Mouse (Mus musculus): ENCODE measurements around the gene Kat2b.
"Not testable (repeated sequence)": the region's sequence is repeated elsewhere in the genome, so short reads cannot be mapped to it uniquely, and the experiment has no call there.

Gene Kat2b

GRCm38 (mm10) chr17:53566161-53566918 is at the start of gene Kat2b:
Kat2b (plus strand) TSS chr17:53566861.
- peak in 1 of 2 experiments; percentile 15 for DNase-seq

- DNase-seq, result no peak
Observed at GRCm38 (mm10) chr17:53519364-53519763, 47.3 kb upstream of the Kat2b start.

DNA sequence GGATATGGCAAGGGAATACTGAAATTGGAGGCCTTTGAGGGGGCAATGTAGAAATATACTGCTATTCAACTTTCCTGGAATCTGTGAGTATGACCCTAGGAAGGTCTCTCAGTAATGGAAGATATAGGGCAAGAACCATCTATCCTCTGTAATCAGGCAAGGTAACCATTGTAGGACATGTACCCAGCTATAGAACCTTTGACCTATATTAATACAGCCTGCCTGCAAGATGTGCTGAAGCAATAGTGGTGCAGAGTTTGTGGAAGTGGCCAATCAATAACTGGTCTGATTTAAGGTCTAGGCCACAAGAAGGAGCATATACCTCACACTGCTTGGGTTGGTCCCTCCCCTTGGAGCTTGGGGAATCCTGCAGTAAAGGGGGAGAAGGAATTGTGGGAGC is 46.2 kb upstream of the Kat2b start:
- DNase-seq, result no peak

DNA sequence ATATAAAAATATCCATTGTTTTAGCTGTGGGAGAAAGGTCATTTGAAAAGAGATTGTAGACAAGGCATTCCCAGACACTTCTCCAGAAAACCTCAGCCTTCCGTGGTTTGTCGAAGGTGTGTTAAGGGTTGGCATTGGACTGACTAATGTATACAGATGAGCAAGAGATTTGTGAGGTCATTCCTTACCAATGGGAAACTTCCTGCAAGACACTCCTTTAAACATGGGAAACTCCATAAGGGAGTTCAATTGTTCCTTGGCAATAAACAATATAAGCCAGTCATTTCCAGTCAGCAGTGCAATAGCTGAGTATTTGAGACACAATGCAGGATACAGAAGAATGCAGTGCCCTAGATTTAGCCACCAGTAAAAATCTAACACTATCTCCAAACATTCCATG is 38.6 kb upstream of the Kat2b start:
- no peak for DNase-seq

GRCm38 (mm10) chr17:53531160-53531559 is 35.5 kb upstream of the Kat2b start:
- DNase-seq, result peak in 1 of 2 experiments; percentile 7

- DNase-seq, result no peak
Observed at GRCm38 (mm10) chr17:53532425-53532824, 34.2 kb upstream of the Kat2b start.

DNA sequence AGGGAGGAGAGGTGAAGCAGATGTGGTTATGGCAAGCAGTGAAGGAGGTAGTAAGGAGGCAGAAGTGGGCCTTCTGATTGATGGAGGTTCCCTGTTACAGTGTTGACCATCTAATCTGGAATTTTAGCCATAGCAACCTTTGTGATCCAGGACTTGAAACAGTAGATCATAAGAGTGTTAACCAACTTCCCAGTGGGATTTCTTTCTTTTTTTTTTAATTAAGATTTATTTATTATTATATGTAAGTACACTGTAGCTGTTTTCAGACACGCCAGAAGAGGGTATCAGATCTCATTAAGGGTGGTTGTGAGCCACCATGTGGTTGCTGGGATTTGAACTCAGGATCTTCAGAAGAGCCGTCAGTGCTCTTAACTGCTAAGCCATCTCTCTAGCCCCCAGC is 27.3 kb upstream of the Kat2b start, which contains the start of gene Pp2d1:
TSS of gene Pp2d1 (minus strand) at position 101 of the 400 bp plus-strand sequence.
- not testable (repeated sequence) for DNase-seq

GRCm38 (mm10) chr17:53542536-53542935 is 24.1 kb upstream of the Kat2b start:
- DNase-seq, result no peak

DNA sequence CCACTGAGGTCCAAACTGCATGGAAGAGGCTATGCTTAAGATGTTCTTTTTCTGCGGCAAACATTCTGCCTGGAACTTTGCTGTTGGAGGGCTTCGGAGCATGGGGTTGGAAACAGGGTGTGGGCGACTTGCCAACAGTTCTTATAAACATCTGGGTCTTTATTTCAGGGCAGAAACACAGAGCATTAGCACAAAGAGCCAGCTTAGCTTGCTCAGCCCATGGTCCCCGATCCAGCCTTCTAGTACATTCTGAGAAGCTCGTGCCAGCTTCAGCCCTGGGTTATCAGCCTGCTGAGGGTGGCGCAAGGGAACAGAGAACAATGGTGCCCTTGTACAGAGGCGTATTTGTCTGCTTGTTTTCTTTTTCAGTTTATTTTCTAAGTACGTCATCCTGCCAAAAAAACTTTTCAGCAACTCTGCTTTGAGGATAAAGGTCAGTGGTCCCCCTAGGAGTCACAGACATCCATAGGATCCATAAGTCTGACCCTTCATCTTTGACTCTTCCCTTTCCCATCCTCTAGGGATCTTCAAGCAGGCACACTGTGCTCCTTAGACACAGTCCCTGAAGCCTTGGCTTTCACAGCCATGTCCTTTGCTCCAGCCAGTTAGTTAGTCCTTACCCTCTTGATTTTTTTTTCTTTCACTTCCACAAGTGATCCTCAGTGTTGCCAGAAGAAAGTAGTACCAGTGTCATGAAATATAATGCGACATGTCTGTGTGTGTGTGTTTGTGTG is 22.9 kb upstream of the Kat2b start:
- DNase-seq, result no peak

DNA sequence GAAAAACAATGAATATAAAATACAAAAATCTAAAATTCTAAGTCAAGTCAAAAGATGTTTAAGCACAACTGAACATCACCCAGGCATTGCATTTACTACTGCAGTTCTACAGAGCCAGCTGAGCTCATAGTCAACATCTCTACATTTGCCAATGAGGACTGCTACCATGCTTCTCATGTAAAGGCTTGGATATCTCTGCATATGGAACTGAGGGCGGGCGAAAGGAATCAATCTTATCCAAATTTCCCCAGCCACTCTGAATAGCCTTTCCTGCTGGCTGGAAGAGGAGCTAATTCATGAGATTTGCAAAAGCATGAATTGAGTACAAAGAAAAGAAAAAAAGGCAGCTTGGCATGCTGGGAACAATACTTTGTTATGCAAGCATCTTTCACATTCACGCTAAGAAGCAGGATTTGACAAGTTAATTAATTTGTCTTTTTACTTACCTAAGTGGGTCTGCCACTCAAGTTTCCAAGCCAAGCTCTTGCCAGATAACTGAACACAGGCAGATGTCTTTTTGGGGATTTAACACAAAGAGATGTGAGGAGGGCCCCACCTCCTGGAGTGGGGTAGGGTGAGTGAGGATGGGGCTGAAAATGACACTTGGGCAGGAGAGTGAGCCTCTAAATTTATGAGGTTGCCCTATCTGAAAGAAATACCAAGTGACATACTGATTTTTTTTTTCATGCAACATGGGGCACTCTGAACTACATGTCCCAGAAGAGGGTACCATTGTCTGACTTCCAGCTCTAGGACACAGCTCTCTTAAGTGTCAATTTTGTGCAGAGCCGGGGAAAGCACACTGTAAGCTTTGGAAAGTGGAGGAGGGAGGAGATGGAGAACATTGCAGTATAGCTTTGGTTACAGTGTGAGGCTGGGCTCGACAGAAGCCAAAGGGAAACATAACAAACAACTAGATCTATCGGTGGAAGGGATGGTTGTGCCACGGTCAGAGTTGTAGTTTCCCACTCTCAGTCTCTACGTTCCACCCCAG is 15.1 kb upstream of the Kat2b start:
- DNase-seq, result no peak

GRCm38 (mm10) chr17:53554088-53554487 is 12.6 kb upstream of the Kat2b start:
- DNase-seq, result no peak

DNA sequence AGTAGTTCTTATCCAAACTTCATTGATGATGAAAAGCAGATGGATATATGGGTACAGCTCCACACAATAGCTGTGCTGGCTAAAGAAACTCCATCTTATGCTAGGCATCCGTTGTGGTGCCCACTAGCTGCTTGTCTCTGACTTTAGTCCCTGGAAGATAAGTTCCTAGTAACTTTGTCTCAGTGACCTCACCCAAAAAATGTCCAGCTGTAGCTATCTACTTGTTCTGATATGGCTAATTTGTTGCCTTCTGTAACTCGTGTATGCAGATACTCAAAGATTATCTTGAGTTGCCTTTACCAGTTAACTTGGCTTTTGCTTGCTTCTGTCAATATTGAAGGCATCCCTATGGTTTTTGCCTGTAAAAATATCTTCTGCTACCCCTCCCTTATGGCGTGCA is 11.8 kb upstream of the Kat2b start:
- DNase-seq, result no peak

GRCm38 (mm10) chr17:53557443-53557842 is 9.2 kb upstream of the Kat2b start:
- no peak for DNase-seq

DNA sequence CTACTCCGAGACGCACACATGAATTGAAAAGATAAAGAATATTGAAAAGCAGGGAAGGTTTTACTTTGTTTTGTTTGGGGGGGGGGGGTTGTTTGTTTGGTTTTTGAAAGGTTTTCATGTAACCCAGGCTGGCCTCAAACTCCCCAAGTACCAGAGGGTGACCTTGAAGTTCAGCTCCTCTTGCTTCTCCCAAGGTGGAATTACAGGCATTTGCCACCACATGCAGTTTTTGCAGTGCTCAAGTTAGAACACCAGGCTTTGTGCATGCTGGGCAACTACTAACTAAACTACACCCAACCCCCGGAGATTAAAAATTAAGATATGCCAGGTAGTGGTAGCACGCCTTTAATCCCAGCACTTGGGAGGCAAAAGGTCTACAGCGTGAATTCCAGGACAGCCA is 7.0 kb upstream of the Kat2b start:
- DNase-seq, result no peak

GRCm38 (mm10) chr17:53561458-53562029 is 5.1 kb upstream of the Kat2b start:
- DNase-seq, result no peak

GRCm38 (mm10) chr17:53564837-53565236 is 1.8 kb upstream of the Kat2b start:
- no peak for DNase-seq

DNA sequence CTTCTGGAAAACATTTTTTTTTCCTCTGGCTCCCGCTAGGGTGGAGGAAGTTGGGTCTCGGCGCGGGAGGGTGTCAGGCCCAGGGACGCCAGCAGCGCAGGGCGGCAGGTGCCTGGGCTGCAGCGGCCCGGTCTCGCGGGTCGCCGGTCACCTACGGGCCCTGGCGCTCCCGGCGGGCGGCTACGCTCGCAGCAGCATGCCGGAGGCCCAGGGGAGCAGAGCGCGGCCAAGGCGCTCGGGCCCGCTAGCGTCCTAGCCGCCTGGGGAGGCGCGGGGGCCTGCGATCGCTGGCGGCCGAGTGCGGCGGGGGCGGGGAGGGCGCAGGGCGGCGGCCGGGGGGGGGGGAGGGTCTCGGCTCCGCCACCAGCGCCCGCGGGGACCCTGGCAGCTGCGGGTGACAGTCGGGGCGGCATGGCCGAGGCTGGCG is 271 bp downstream of the Kat2b start:
- DNase-seq, result peak; percentile 76 to 81

DNA sequence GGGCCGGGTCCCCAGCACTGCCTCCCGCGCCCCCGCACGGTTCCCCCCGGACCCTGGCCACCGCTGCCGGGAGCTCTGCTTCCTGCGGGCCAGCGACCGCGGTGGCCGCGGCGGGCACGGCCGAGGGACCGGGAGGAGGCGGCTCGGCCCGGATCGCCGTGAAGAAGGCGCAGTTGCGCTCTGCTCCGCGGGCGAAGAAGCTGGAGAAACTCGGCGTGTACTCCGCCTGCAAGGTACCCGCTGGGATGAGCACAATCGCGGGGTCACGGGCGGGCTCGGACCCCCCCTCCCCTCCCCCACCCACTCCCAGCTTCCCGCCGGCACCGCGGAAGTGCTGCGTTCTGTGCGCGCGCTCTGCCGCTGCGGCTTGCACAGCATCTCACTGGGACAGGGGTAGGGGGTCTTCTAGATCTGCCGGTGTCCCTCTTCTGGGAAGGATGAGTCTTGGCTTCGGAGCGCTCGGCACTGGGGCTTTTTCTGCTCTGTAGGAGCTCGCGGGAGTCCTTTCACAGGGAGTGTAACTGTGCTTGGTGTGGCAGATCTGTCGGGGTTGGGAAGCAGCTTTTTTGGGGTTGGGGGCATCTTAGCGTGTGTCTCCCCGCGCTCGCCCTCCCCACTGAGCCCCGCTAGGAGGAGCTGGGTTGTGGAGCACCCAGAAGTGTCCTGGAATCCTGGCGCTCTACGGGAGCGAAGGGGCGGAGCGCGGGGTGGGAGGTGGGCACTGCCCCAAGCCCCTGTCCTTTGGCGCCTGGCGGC is 863 bp downstream of the Kat2b start:
- DNase-seq, result peak; percentile 74 to 75

DNA sequence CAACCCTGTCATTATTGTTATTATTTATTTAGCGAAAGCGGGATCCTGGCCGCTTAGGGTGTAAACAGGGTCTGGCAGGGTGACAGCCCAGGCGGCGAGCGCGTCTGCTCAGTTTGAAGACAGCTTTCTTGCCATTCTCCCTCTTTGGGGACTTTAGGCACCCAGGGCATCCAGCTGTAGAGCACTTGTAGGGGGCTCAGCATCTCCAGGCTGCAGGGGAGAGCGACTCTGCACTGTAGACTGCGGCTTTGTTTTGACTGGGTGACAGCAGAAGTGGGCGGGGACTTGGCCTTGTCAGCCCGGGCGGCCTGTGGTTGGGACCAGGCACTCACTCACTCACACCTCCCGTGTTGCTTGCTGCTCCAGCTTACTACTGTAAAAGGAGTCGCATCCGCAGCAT is 1.5 kb downstream of the Kat2b start:
- DNase-seq, result peak; percentile 87 to 93

GRCm38 (mm10) chr17:53568734-53569386 is 2.2 kb downstream of the Kat2b start:
- no peak for DNase-seq

DNA sequence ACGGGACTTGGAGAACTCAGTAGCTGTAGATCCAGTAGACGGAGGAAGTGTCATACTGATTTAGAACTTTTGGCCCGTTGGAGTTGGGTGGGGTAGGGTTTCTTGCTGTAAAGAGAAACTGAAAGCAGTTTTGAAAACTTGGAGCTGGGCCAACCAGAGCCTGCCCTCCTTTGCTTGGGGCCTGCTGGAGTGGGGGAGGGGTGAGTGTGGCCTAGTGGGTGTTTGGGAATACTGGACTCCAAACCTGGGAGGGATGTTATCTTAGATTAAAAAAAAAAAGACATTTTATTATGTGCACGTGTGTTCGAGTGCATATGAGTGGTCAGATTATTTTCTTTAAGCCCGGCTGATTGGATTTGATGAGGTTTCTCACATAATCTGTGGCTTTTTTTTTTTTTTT is 3.2 kb downstream of the Kat2b start:
- DNase-seq, result peak; percentile 73 to 79

Measured in thymus, postnatal 36 days (tissue).